Mouse (Mus musculus): ENCODE results near the gene Calhm6. TPM values are rescaled to one million over a fixed set of nuclear protein-coding genes. Genes with fewer than 3 reads are reported as not detected.
A peak's percentile ranks its signal among the peaks of the same experiment; 100 is the strongest.

Calhm6 gene
- polyA plus RNA-seq, 1 experiment from 2014 or later, result 0.57 TPM

DNA sequence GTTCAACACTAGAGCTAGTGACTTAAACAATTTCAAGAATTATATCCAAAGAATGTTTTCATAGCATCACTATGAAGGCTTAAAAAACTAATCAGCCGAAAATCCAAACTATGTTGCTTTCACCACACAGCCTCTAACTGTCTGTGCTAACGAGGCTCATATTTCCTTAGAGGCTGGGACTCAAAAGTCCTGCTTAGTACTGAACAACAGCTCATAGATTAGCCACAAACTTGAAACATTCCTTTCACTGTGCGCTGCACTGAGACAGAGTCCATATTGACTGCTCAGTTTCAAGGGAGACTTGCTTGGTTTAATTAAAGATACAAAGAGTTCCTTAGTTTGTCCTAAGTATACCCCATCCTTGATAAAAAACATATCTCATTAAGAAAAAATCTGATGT lies 22.0 kb upstream of the Calhm6 start:
- H3K27me3 ChIP-seq (ENCODE audit: insufficient read depth, low read length), result no peaks in the 10 kb centered on the region
- ATAC-seq (ENCODE audit: low FRiP score, low TSS enrichment), result peak; percentile 70; the same call in 1 of the 2 replicates
- H3K4me1 ChIP-seq (ENCODE audit: insufficient read depth, low read length), result 0 out of 2 replicates have a peak, but pooled peaks cover 2% of the 10 kb centered on the region
- H3K27ac ChIP-seq (ENCODE audit: low read length), result no peak overlapping the region
- H3K36me3 ChIP-seq (ENCODE audit: insufficient read depth, low read length), result peaks cover 11% of the 10 kb centered on the region; the same call in 1 of the 2 replicates
- H3K9me3 ChIP-seq (ENCODE audit: low read length), result no peaks in the 10 kb centered on the region
- no peak overlapping the region for H3K4me2 ChIP-seq (replicated peaks; ENCODE audit: low read depth, low read length)
- no peak overlapping the region for H3K4me3 ChIP-seq (ENCODE audit: low read length)
- no peak overlapping the region for H3K9ac ChIP-seq (replicated peaks; ENCODE audit: low read length)
- WGBS, result 28% methylated on average over 3 of the region's 3 CpGs

DNA sequence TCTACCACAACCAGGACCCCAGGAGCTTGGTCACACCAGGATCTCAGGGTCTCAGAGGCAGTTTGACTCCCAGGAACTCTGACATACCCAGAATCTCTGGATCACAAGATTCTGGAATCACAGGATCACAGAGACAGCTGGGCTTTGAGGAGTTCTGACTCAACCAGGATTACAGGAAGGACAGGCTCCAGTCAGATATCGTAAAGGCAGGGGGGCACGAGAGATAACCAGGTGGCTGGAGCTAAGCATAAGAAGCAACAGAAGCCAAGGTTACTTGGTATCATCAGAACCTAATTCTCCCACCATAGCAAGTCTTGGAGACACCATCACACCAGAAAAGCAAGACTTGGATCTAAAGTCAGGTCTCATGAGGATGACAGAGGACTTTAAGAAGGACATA lies 13.9 kb upstream of the Calhm6 start:
- Histone ChIP-seq H3K4me1 (ENCODE audit: insufficient read depth, low read length) (no peaks in the 10 kb centered on the region), H3K9ac (replicated peaks; ENCODE audit: low read length) (no peak overlapping the region), H3K4me2 (replicated peaks; ENCODE audit: low read depth, low read length) (no peak overlapping the region), H3K9me3 (ENCODE audit: low read length) (peaks cover 3% of the 10 kb centered on the region; the same call in 1 of the 2 replicates), H3K36me3 (ENCODE audit: insufficient read depth, low read length) (no peaks in the 10 kb centered on the region), H3K27me3 (ENCODE audit: insufficient read depth, low read length) (no peaks in the 10 kb centered on the region), H3K27ac (ENCODE audit: low read length) (no peak overlapping the region), H3K4me3 (ENCODE audit: low read length) (no peak overlapping the region)
- WGBS, result 80% methylated on average over 2 of the region's 2 CpGs
- no peak for ATAC-seq (ENCODE audit: low FRiP score, low TSS enrichment)

DNA sequence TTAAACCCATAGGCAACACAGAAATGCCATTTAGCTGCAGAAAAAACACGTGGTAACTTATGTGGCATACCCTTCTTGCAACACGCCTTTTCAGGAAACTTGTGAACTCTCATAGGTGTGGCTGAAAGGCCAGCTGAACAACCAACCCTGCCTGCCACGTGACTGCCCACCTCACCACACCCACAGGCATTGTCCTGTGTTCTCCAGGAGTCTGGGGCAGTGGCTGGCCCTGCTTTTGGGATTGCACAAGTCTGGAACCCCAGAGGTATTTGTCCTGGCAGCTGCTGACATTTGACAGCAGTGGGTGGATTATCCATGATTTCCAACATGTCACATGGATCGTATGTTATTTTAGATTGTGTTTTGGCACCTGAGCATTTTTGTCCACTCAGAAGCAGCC lies 12.0 kb upstream of the Calhm6 start:
- no peak overlapping the region for H3K27ac ChIP-seq (ENCODE audit: low read length)
- whole genome bisulfite sequencing, result 74% methylated on average over 4 of the region's 4 CpGs
- peaks cover 3% of the 10 kb centered on the region; the same call in 1 of the 2 replicates for H3K9me3 ChIP-seq (ENCODE audit: low read length)
- H3K4me3 ChIP-seq (ENCODE audit: low read length), result no peak overlapping the region
- H3K27me3 ChIP-seq (ENCODE audit: insufficient read depth, low read length), result no peaks in the 10 kb centered on the region
- H3K9ac ChIP-seq (replicated peaks; ENCODE audit: low read length), result no peak overlapping the region
- H3K4me1 ChIP-seq (ENCODE audit: insufficient read depth, low read length), result no peaks in the 10 kb centered on the region
- no peak for ATAC-seq (ENCODE audit: low FRiP score, low TSS enrichment)
- H3K36me3 ChIP-seq (ENCODE audit: insufficient read depth, low read length), result no peaks in the 10 kb centered on the region
- H3K4me2 ChIP-seq (replicated peaks; ENCODE audit: low read depth, low read length), result no peak overlapping the region

DNA sequence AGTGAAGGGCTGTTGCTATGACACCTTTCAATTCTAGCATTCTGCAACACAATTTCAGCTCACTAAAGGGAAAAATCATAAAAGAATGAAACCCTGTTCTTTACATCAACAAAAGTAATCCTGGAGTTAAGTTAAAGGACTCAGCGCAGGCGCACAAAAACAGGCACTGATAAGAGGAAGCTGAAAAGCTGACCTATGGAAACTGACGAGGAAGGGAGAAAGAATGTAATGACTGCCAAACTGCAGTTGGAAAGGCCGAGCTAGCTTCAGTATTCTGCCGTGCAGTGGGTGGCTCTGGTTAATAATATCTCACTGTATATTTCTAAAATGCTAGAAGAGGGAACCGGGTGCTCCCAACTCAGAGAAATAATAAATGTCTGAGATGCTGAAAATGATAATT lies 10.2 kb upstream of the Calhm6 start:
- H3K36me3 ChIP-seq (ENCODE audit: insufficient read depth, low read length), result no peaks in the 10 kb centered on the region
- H3K27me3 ChIP-seq (ENCODE audit: insufficient read depth, low read length), result no peaks in the 10 kb centered on the region
- no peak overlapping the region for H3K4me3 ChIP-seq (ENCODE audit: low read length)
- WGBS, result 71% methylated on average over 6 of the region's 6 CpGs
- no peak overlapping the region for H3K4me2 ChIP-seq (replicated peaks; ENCODE audit: low read depth, low read length)
- ATAC-seq (ENCODE audit: low FRiP score, low TSS enrichment), result no peak
- H3K9me3 ChIP-seq (ENCODE audit: low read length), result no peaks in the 10 kb centered on the region
- H3K4me1 ChIP-seq (ENCODE audit: insufficient read depth, low read length), result no peaks in the 10 kb centered on the region
- no peak overlapping the region for H3K9ac ChIP-seq (replicated peaks; ENCODE audit: low read length)
- H3K27ac ChIP-seq (ENCODE audit: low read length), result no peak overlapping the region

DNA sequence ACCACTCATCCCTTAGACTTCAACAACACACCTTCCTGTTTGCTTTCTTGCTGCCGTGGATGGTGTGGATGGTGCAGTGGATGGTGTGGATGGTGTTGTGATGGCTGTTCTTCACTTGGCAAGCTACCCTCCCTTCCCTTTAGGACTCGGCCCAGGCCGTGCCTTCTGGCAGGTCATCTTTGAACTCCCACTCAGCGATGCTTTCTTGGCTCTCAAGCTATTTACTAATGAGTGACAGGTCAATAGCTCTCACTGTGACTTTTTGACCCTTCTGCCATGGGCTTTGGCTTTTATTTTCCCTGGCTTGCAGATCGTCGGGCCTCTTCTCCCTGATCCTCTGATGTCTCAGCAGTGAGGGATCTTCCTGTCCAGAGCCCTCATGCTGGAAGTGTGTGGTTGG lies 8.6 kb upstream of the Calhm6 start:
- peak; percentile 49; the same call in 1 of the 2 replicates for ATAC-seq (ENCODE audit: low FRiP score, low TSS enrichment)
- Histone ChIP-seq H3K27me3 (ENCODE audit: insufficient read depth, low read length) (no peaks in the 10 kb centered on the region), H3K4me3 (ENCODE audit: low read length) (no peak overlapping the region), H3K27ac (ENCODE audit: low read length) (no peak overlapping the region), H3K4me2 (replicated peaks; ENCODE audit: low read depth, low read length) (no peak overlapping the region), H3K9me3 (ENCODE audit: low read length) (no peaks in the 10 kb centered on the region), H3K9ac (replicated peaks; ENCODE audit: low read length) (no peak overlapping the region), H3K36me3 (ENCODE audit: insufficient read depth, low read length) (no peaks in the 10 kb centered on the region), H3K4me1 (ENCODE audit: insufficient read depth, low read length) (no peaks in the 10 kb centered on the region)
- 17% methylated on average over 6 of the region's 6 CpGs for WGBS

DNA sequence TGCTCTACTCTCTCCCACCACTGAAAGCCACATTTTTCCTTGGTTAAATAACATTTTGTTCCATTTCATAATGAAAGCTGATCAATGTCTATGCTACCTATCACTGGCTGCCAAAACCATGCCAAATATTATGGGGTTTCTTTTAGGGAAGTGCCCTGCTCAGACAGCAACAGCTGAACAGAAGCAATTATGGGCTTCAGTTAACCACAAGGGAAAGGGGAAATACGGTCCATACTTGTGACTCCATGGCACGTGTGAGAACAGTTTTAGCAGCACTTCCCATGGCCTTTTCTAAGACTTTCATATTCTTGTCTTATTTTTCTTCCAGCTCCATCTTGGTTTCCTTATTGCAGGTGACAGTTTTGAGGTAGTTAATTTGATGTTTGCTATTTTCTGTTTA lies 3.6 kb upstream of the Calhm6 start:
- no peaks in the 10 kb centered on the region for H3K9me3 ChIP-seq (ENCODE audit: low read length)
- ATAC-seq (ENCODE audit: low FRiP score, low TSS enrichment), result no peak
- 79% methylated on average over 2 of the region's 2 CpGs for WGBS

DNA sequence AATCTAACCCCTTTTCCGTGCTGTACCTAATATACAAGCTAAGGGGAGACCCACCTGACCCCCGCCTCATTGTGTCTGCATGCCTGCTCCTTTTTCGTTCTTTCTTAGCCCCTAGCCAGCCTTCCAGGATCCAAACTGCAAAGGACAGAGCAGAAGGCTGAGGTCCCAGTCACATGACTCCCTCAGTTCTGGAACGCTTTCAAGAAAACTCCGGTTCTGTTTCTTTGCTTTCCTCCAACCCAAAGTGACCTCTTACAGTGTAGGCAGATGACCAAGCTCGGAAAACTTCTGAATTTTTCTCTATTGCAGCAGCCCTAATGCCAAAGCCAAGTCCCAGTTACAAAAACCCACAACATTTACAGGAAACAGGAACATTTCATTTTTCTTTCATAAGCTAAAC lies 607 bp upstream of the Calhm6 start:
- Histone ChIP-seq H3K9ac (replicated peaks; ENCODE audit: low read length) (no peak overlapping the region), H3K27ac (ENCODE audit: low read length) (no peak overlapping the region), H3K36me3 (ENCODE audit: insufficient read depth, low read length) (no peaks in the 10 kb centered on the region), H3K4me1 (ENCODE audit: insufficient read depth, low read length) (0 out of 2 replicates have a peak, but pooled peaks cover 5% of the 10 kb centered on the region), H3K9me3 (ENCODE audit: low read length) (no peaks in the 10 kb centered on the region), H3K4me3 (ENCODE audit: low read length) (no peak overlapping the region), H3K27me3 (ENCODE audit: insufficient read depth, low read length) (peaks cover 3% of the 10 kb centered on the region; the same call in 1 of the 2 replicates), H3K4me2 (replicated peaks; ENCODE audit: low read depth, low read length) (no peak overlapping the region)
- ATAC-seq (ENCODE audit: low FRiP score, low TSS enrichment), result no peak
- 71% methylated on average over 6 of the region's 6 CpGs for WGBS

More for the DNA sequence above, 3.6 kb upstream of the Calhm6 start:
- Histone ChIP-seq H3K36me3 (ENCODE audit: insufficient read depth, low read length) (no peaks in the 10 kb centered on the region), H3K4me3 (ENCODE audit: low read length) (no peak overlapping the region), H3K4me1 (ENCODE audit: insufficient read depth, low read length) (0 out of 2 replicates have a peak, but pooled peaks cover 5% of the 10 kb centered on the region), H3K9ac (replicated peaks; ENCODE audit: low read length) (no peak overlapping the region), H3K4me2 (replicated peaks; ENCODE audit: low read depth, low read length) (no peak overlapping the region), H3K27me3 (ENCODE audit: insufficient read depth, low read length) (peaks cover 3% of the 10 kb centered on the region; the same call in 1 of the 2 replicates), H3K27ac (ENCODE audit: low read length) (no peak overlapping the region)

DNA sequence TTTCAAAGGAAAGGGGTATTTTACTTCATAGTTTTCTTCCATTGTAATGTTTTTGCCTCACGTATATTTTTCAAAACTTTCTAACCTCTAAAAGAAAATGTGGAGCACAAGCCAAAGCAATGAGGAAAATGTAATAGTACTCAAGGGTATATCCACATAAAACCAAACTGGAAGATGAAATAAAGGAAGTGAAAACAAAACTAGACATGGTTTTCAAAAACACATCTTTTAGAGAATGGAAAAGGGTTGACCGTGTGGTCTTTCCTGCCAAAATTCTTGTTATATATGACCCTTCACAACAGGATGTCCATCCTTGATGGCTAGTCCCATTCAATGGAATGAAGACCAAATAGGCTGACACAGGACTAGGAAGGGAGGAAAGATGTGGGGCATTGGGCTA lies 9.4 kb downstream of the Calhm6 start:
- Histone ChIP-seq H3K9ac (replicated peaks; ENCODE audit: low read length) (no peak overlapping the region), H3K4me3 (ENCODE audit: low read length) (no peak overlapping the region), H3K4me2 (replicated peaks; ENCODE audit: low read depth, low read length) (no peak overlapping the region), H3K27ac (ENCODE audit: low read length) (no peak overlapping the region), H3K4me1 (ENCODE audit: insufficient read depth, low read length) (no peaks in the 10 kb centered on the region), H3K27me3 (ENCODE audit: insufficient read depth, low read length) (no peaks in the 10 kb centered on the region), H3K36me3 (ENCODE audit: insufficient read depth, low read length) (no peaks in the 10 kb centered on the region), H3K9me3 (ENCODE audit: low read length) (no peaks in the 10 kb centered on the region)
- no peak for ATAC-seq (ENCODE audit: low FRiP score, low TSS enrichment)
- 87% methylated on average over 2 of the region's 2 CpGs for WGBS

DNA sequence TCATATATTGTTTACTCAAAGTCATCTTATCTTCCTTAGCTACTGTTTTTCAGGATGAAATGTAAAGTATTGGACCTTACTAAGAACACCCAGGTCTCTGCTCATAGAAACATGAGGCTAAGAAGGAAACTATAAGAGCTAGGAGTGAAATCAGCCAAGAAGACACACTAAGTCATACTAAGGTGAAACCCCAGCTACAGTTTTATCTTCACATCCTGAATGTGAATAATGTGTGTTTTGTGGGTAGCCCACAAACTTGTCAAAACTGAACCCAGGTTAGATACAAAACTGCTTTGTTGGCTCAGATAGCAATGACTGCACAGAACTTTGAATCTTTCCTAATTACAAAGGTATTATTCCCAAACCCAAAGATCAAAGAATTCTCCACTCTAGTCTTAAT lies 10.0 kb downstream of the Calhm6 start:
- Histone ChIP-seq H3K4me3 (ENCODE audit: low read length) (no peak overlapping the region), H3K27me3 (ENCODE audit: insufficient read depth, low read length) (no peaks in the 10 kb centered on the region)

DNA sequence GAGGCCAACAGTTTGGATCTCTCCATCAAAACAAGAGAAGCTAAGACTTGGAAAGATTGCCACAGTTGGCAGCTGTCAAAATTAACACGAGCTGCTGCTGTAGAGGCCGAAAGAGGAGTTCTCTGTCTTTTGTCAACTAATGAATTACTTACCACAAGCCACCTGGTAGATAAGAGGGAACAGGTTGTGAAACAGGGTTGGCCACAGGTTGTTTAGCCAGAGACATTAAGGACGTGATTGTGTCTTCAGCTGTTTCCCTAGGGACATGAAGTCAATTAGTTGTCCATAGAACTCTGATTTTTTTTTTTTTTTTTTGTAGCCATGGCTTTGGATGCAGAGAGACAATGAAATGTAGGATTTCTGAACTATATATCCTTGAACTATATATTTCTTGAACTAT lies 10.7 kb downstream of the Calhm6 start:
- ATAC-seq (ENCODE audit: low FRiP score, low TSS enrichment), result no peak
- Histone ChIP-seq H3K27ac (ENCODE audit: low read length) (no peak overlapping the region), H3K4me1 (ENCODE audit: insufficient read depth, low read length) (no peaks in the 10 kb centered on the region), H3K9me3 (ENCODE audit: low read length) (no peaks in the 10 kb centered on the region), H3K27me3 (ENCODE audit: insufficient read depth, low read length) (no peaks in the 10 kb centered on the region), H3K9ac (replicated peaks; ENCODE audit: low read length) (no peak overlapping the region), H3K36me3 (ENCODE audit: insufficient read depth, low read length) (no peaks in the 10 kb centered on the region), H3K4me3 (ENCODE audit: low read length) (no peak overlapping the region), H3K4me2 (replicated peaks; ENCODE audit: low read depth, low read length) (no peak overlapping the region)
- WGBS, result 42% methylated on average over 3 of the region's 3 CpGs

More for the DNA sequence above, 10.0 kb downstream of the Calhm6 start:
- Histone ChIP-seq H3K4me2 (replicated peaks; ENCODE audit: low read depth, low read length) (no peak overlapping the region), H3K9me3 (ENCODE audit: low read length) (no peaks in the 10 kb centered on the region), H3K27ac (ENCODE audit: low read length) (no peak overlapping the region), H3K4me1 (ENCODE audit: insufficient read depth, low read length) (no peaks in the 10 kb centered on the region), H3K9ac (replicated peaks; ENCODE audit: low read length) (no peak overlapping the region), H3K36me3 (ENCODE audit: insufficient read depth, low read length) (no peaks in the 10 kb centered on the region)
- no peak for ATAC-seq (ENCODE audit: low FRiP score, low TSS enrichment)
